Mouse (Mus musculus) forebrain, embryonic 16.5 days (tissue): ENCODE results near the gene Selenov. TPM values are rescaled to one million over a fixed set of nuclear protein-coding genes. Genes with fewer than 3 reads are reported as not detected.

Experiments
- ATAC-seq: fragments of 200-750 bp; cut with Nextera tagmentation; 2 replicates; pipeline ENCODE4 v1.8.0; 2017; ENCODE audit warnings: mild to moderate bottlenecking, moderate library complexity
- H3K27ac ChIP-seq: fragments of 300-500 bp; sonication (generic); 2 replicates; pipeline ENCODE4 v1.5.1; 2014; ENCODE audit warnings: low read length, control low read depth
- H3K27me3 ChIP-seq: fragments of 300-500 bp; sonication (generic); replicated peaks from 2 replicates; pipeline ENCODE4 v1.6.1; 2014; ENCODE audit warnings: low read length; ENCODE audit not compliant: control insufficient read depth, insufficient read depth
- H3K36me3 ChIP-seq: fragments of 300-500 bp; sonication (generic); 2 replicates; pipeline ENCODE4 v1.6.1; 2014; ENCODE audit not compliant: control insufficient read depth, insufficient read depth
- H3K4me1 ChIP-seq: fragments of 300-500 bp; sonication (generic); replicated peaks from 2 replicates; pipeline ENCODE4 v1.6.1; 2014; ENCODE audit warnings: low read length; ENCODE audit not compliant: control insufficient read depth, insufficient read depth
- H3K4me2 ChIP-seq: fragments of 300-500 bp; sonication (generic); 2 replicates; pipeline ENCODE4 v1.6.1; 2014; ENCODE audit warnings: mild to moderate bottlenecking, low read length, control low read depth
- H3K4me3 ChIP-seq: fragments of 300-500 bp; sonication (generic); replicated peaks from 2 replicates; pipeline ENCODE4 v1.5.1; 2014; ENCODE audit warnings: mild to moderate bottlenecking, low read length, control low read depth
- H3K9ac ChIP-seq: fragments of 300-500 bp; sonication (generic); replicated peaks from 2 replicates; pipeline ENCODE4 v1.6.1; 2014; ENCODE audit warnings: low read depth, low read length, control low read depth
- H3K9me3 ChIP-seq: fragments of 300-500 bp; sonication (generic); 2 replicates; pipeline ENCODE4 v1.6.1; 2016; ENCODE audit warnings: low read length; ENCODE audit not compliant: control insufficient read depth
- WGBS: fragments of 180-500 bp; shearing (Covaris S2); extraction: QIAGEN DNeasy Blood & Tissue Kit; methylation state at CpG from one replicate; pipeline ENCODE4 v1.1.7; 2014; 5-methylcytosine and 5-hydroxymethylcytosine counted together
- polyA plus RNA-seq: library from polyadenylated mRNA; unstranded; fragments of >200 nt; fragmentation: Nextera tagmentation; extraction: Ambion mirVana; gene quantifications from 2 replicates; pipeline ENCODE4 v1.2.1, GENCODE M21; 2015

Gene Selenov
- polyA plus RNA-seq: 0.16 TPM in 1 of 2 replicates, not detected in the other

GRCm38 (mm10) chr7:28290638-28291590 lies at the start of gene Selenov:
TSS of gene Selenov (minus strand) at chr7:28291186.
- H3K4me2 ChIP-seq: peak within 1 kb of the TSS; percentile 40
- peak within 1 kb of the TSS; percentile 32; the same call in 1 of the 2 replicates for H3K9ac ChIP-seq
- no peak within 1 kb of the TSS for H3K27ac ChIP-seq
- H3K4me3 ChIP-seq: peak within 1 kb of the TSS; percentile 25
- H3K4me1 ChIP-seq: peaks cover 14% of the 10 kb centered on the region
- no peaks in the 10 kb centered on the region for H3K9me3 ChIP-seq
- no peaks in the 10 kb centered on the region for H3K36me3 ChIP-seq
- WGBS: under 1% methylated on average over 52 of the region's 52 CpGs
- ATAC-seq: peak; percentile 37; the same call in 1 of the 2 replicates
- peaks cover 49% of the 10 kb centered on the region for H3K27me3 ChIP-seq

DNA sequence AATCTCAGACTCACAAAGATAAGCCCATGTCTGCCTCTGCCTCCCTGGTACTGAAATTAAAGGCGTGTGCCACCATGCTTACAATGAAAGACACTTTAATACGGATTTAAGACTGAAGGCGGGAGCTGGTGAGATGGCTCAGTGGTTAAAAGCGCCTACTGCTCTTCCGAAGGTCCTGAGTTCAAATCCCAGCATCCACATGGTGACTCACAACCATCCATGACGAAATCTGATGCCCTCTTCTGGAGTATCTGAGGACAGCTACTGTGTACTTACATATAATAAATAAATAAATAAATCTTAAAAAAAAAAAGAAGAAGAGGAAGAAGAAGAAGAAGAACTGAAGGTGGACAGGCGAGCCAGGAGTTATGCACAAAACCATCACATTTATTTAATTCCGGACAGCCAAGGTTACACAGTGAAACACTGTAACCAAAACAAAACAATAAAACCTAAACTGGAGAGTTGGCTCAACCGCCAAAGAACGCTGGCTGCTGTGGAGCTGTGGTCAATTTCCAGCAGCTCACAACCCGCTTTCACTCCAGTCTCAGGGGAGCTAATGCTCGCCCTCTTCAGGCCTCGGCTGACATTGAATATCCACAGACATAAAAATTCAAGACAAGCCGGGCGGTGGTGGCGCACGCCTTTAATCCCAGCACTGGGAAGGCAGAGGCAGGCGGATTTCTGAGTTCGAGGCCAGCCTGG lies 48.4 kb upstream of the Selenov start:
- Histone ChIP-seq H3K4me2 (peak overlapping the region; percentile 54), H3K27ac (peak overlapping the region; percentile 43), H3K36me3 (no peaks in the 10 kb centered on the region), H3K9ac (peak overlapping the region; percentile 38; the same call in 1 of the 2 replicates), H3K4me1 (peaks cover 14% of the 10 kb centered on the region), H3K4me3 (peak overlapping the region; percentile 98), H3K27me3 (no peaks in the 10 kb centered on the region), H3K9me3 (no peaks in the 10 kb centered on the region)
- no peak for ATAC-seq
- WGBS: 75% methylated on average over 19 of the region's 19 CpGs

GRCm38 (mm10) chr7:28338108-28338998 lies 47.4 kb upstream of the Selenov start, which contains the start of gene Supt5:
TSS of gene Supt5 (minus strand) at chr7:28338746.
- peak within 1 kb of the TSS; percentile 74 for H3K27ac ChIP-seq
- peak within 1 kb of the TSS; percentile 98 for H3K4me3 ChIP-seq
- H3K9me3 ChIP-seq: no peaks in the 10 kb centered on the region
- H3K4me1 ChIP-seq: peaks cover 14% of the 10 kb centered on the region
- H3K4me2 ChIP-seq: peak within 1 kb of the TSS; percentile 83
- peak within 1 kb of the TSS; percentile 91 for H3K9ac ChIP-seq
- no peaks in the 10 kb centered on the region for H3K27me3 ChIP-seq
- WGBS: under 1% methylated on average over 76 of the region's 77 CpGs
- ATAC-seq: peak; percentile 99
- no peaks in the 10 kb centered on the region for H3K36me3 ChIP-seq

DNA sequence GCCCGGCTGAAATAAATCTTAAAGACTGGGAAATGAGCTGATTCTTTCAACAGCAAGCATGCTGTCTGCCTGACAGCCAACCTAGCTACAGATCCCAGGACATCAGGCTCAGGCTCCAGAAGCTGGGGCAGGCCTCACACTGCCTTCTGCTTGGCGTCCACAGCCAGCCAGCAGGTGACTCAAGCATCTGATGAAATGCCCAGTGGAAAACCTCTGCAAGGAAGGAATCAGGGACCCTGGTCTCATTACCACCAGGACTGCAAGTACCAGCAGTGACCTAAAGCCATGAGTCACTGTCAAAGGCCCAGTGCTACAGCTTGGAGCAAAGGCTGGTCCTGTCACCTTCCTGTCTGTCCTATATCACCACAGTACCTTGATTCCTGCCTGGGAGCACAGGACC lies 44.5 kb upstream of the Selenov start:
- 90% methylated on average over 2 of the region's 2 CpGs for WGBS
- H3K27me3 ChIP-seq: no peaks in the 10 kb centered on the region
- no peak overlapping the region for H3K27ac ChIP-seq
- peaks cover 14% of the 10 kb centered on the region for H3K4me1 ChIP-seq
- H3K36me3 ChIP-seq: peaks cover 6% of the 10 kb centered on the region
- H3K9ac ChIP-seq: no peak overlapping the region
- ATAC-seq: no peak
- H3K4me2 ChIP-seq: no peak overlapping the region
- H3K4me3 ChIP-seq: no peak overlapping the region
- no peaks in the 10 kb centered on the region for H3K9me3 ChIP-seq

GRCm38 (mm10) chr7:28334534-28334933 lies 43.5 kb upstream of the Selenov start:
- Histone ChIP-seq H3K36me3 (peaks cover 9% of the 10 kb centered on the region), H3K4me1 (peaks cover 14% of the 10 kb centered on the region), H3K4me3 (no peak overlapping the region), H3K27me3 (no peaks in the 10 kb centered on the region), H3K4me2 (no peak overlapping the region), H3K27ac (no peak overlapping the region), H3K9me3 (no peaks in the 10 kb centered on the region), H3K9ac (no peak overlapping the region)
- no peak for ATAC-seq
- WGBS: 92% methylated on average over 4 of the region's 4 CpGs

- peaks cover 46% of the 10 kb centered on the region for H3K36me3 ChIP-seq
- no peak for ATAC-seq
- H3K27ac ChIP-seq: no peak overlapping the region
- H3K9me3 ChIP-seq: no peaks in the 10 kb centered on the region
- H3K4me2 ChIP-seq: no peak overlapping the region
- 96% methylated on average over 2 of the region's 2 CpGs for WGBS
- no peak overlapping the region for H3K4me3 ChIP-seq
- H3K4me1 ChIP-seq: no peaks in the 10 kb centered on the region
- H3K9ac ChIP-seq: no peak overlapping the region
- no peaks in the 10 kb centered on the region for H3K27me3 ChIP-seq
These were observed 37.3 kb upstream of the Selenov start for GRCm38 (mm10) chr7:28328260-28328659.

DNA sequence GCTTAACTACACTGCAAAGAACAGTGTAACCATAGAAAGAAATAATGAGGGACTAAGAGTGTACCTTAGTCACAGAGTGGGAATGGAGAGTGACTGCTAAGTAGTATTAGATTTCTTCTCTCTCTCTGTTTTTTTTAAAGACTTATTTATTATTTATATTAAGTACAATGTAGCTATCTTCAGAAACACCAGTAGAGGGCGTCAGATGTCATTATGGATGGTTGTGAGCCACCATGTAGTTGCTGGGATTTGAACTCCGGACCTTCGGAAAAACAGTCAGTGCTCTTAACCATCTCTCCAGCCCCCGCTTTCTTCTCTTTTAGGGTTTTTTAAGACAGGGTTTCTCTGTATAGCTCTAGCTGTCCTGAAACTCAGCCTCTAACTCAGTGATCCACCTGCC lies 35.5 kb upstream of the Selenov start:
- Histone ChIP-seq H3K9me3 (no peaks in the 10 kb centered on the region), H3K27me3 (no peaks in the 10 kb centered on the region), H3K9ac (no peak overlapping the region), H3K4me2 (no peak overlapping the region), H3K36me3 (peaks cover 63% of the 10 kb centered on the region), H3K4me1 (no peaks in the 10 kb centered on the region), H3K4me3 (no peak overlapping the region), H3K27ac (no peak overlapping the region)
- 84% methylated on average over 4 of the region's 4 CpGs for WGBS
- ATAC-seq: no peak

DNA sequence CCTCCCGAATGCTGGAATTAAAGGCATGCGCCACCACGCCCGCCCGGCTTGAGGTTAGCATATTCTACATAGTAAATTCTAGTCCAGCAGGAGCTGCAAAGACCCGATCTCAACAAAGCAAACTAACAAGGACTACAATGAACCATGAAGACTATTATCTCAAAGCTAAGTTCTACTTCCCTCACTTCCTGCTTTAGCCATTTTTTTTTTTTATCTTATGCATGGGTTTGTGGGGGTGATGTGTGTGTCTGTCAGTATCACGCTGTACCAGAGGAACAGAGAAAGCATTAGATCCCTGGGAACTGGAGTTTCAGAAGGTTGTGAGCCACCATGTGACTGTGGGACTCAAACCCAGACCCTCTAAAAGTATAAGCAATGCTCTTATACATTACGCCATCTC lies 34.3 kb upstream of the Selenov start:
- Histone ChIP-seq H3K4me3 (no peak overlapping the region), H3K36me3 (peaks cover 58% of the 10 kb centered on the region), H3K4me1 (no peaks in the 10 kb centered on the region), H3K27ac (no peak overlapping the region), H3K9ac (no peak overlapping the region), H3K4me2 (no peak overlapping the region), H3K27me3 (no peaks in the 10 kb centered on the region), H3K9me3 (no peaks in the 10 kb centered on the region)
- ATAC-seq: no peak
- WGBS: 96% methylated on average over 8 of the region's 8 CpGs
